Mouse (Mus musculus) layer of hippocampus, postnatal 14 days (tissue): ENCODE data around the gene Jam3. TPM values are rescaled to one million over a fixed set of nuclear protein-coding genes. Genes with fewer than 3 reads are reported as not detected.
A peak's percentile ranks its signal among the peaks of the same experiment; 100 is the strongest.
"Not testable (repeated sequence)": the region's sequence is repeated elsewhere in the genome, so short reads cannot be mapped to it uniquely, and the experiment has no call there.

Experiments
- DNase-seq, 2 experiments: peaks; one replicate each; pipeline ENCODE4 v3.0.0; 2021 to 2022; ENCODE audit warnings: low spot score in 2 of 2, mixed read lengths in 1 of 2
- total RNA-seq, 2 experiments: library from RNA; stranded (reverse); gene quantifications; 2 replicates each; pipeline ENCODE4 v1.2.3; 2021

The Jam3 gene
- total RNA-seq, 2 experiments from 2014 or later: 30.1 to 31.3 TPM

DNA sequence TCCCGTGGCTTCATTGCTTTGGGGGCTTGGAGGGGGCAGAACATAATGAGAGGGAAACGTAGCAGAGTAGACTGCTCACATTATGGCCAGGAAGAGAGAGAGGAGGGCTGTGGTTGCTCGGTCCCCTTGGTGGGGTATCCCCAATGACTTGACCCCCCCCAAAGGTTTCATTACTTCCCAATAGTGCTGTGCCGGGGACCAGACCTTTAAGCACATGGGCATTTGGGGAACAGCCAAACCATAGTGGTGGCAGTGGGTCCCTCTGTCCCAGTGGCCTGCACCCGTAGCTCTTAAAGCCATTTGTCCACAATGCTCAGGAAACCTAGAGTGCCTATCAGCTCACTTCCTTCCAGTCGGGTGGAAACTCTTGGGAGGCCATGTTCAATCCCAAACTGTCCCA lies 17.6 kb upstream of the Jam3 start:
- DNase-seq: no peak

DNA sequence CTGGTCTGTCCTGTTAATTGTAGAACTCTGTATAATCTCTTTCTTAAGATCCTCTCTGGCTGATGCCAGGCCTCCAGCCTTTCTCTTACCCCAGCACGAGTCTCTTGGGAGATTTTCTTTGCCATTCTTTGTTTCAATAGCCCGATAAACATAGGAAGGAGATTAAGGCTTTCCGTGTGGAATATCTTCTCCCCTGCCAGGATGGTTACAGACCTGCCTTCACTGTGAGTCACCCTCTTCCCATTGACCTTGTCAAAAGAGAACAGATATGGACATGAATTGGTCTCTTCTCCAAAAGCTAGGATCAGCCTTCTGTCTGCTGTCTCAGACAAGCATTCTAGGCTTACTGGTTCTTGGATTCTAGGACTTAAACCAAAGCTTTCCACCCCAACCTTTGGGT lies 15.5 kb upstream of the Jam3 start:
- no peak for DNase-seq

DNA sequence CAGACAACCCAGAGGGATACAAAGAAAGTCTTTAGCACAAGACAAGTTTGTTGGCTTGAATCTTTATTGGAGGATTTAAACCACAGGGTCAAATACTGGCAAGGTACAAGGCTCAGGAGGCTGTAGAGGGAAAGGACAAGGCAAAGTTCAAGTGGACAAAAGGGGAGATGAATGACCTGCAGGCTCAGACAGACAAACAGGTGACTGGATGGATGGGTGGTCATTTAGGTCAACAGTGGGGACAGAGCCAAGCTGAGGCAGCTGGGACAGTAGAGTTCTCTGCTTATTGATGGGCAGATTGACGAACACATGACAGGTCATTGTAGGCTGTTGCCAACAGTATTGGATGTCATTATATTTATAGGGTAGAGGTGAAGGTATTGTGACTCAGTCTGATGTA lies 11.8 kb upstream of the Jam3 start:
- no peak for DNase-seq

DNA sequence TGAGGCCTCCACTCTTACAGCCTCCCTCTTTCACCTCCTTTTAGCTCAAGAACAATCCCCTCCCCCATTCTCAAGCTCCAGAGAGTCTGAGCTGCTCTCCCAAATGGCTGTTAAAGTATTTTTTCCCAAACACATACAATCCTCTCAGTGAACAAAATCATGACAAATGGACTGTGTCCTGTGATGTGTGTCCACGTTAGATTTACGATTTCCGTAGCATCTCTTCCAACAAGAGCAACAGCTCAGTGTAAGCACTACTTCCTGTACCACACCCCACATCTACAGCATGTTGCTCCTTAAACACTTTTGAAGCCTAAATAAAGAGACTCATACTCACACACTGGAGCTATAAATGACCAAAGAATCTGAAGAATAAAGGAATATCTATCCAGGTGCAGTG lies 10.4 kb upstream of the Jam3 start:
- DNase-seq: no peak

DNA sequence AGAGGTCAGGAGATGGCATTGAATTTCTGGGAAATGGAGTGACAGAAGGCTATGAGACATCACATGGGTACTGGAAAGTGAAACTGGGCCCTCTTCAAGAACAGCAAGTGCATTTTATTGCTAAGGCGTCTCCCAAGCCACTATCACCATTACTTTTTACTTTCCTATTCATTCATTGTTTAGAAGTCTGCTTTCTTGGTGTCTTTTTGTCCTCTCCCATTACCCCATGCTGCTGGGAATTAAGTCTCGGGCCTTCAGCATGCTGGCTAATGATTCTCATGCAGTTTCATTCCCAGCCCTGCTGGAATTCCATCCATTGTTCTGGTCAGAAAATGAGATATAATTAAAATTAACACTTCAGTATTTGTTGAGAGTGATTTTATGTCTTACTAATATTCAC lies 9.7 kb upstream of the Jam3 start:
- no peak for DNase-seq

DNA sequence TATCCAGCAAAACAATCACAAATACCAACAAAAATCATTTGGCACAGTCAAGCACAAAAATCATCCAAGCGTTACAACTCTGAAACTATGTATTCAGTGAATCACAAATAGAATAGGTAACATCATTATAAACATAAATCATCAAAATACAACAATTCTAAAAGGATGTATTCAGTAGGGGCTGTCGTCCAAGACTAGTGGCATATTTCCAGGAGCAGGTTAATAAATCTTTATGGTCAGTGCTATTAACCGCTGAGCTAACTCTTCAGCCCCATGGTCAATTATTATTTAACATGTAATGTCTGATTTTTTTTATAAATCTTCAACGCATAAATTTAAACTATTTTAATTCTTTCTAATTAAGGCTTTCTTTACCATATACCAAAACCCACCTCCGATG lies 8.4 kb upstream of the Jam3 start:
- not testable (repeated sequence) for DNase-seq

DNA sequence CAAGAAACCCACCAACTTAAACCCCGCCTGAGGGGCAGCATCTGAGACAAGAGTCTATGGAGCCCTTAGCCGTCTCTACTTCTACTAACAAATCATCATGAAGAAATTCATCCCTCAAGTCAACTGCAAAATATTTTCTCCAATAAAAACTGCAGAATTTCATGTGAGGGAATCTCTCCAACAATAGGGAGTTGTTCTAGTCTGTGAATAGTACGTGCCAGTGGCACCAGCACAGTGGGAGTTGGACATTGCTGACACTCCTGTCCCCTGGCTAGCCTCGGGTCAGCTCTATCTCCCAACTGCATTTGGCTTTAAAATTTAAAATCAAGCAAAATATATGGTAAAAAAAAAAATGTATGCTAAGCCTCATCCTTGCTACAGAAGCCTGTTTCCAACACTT lies 1.4 kb downstream of the Jam3 start:
- DNase-seq: no peak

DNA sequence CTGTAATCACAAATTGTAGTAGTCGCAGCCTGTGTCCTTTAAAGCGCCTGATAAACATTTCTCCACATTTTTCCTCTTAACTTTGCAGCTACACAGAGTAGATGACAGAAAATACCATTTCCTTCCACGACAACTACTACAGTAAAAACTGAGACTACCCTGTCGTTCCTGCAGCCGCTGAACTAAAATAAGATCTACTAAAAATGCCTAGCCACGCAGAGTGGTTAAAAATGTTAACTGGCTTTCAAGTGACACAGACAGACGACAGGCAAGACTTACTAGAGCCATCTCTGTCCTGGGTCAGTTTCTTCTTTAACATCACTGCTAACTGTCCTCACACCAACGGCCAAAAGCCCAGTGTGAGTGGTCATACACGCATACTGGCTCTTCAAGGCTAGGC lies 5.4 kb downstream of the Jam3 start:
- no peak for DNase-seq

DNA sequence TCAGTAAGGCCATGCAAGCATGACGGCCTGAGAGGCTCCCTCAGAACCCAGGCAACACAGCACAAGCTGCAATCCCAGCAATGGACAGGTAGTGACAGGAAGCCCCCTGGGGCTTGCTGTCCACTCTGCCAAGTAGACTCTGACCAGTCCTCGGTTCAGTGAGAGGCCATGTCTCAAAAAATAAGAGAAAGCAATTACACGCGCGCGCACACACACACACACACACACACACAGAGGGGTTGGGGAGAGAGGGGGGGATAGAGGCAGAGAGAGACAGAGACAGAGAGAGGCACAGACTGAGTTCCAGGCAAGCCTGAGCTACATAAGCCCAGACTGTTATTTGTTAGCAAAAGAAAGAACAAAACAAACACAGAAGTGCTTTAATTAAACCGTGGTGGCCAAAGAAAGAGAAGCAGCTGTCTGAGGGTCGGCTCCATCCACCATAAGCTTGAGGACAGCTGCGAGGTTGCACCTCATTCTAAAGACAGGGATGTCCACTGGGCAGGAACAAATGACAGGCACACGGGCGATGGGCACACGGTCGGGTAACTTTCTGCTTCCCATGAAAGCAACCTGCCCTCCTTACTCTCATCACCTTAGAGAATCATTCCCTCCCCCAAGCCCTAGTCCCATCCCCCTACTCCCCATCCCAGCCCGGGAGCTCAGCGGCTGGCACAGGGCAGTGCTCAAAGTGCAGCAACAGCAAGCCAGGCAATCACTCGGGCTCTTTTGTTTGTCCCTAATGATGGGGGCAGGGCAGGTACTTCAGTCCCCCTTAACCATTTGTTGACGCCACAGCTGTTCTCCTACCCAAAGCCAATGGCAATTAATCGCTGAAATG lies 6.4 kb downstream of the Jam3 start:
- DNase-seq: no peak

DNA sequence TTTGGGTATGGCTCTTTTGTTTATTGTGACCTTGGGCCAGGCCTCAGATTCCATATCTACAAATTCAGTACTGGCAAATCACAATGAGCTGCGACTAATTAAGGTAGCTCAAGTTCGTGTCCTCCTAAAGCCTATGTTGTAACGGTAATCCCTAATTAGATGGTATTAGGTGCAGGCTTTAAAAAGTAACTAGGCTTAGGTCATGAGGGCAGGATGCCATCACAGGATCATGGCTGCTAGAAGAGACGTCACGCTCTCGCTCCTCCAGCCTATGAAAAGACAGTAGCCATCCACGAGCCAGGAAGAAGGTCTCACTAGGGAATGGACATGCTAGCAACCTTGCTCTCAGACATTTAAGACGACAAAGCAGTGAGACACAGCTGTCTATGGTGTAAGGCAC lies 7.3 kb downstream of the Jam3 start:
- no peak for DNase-seq

DNA sequence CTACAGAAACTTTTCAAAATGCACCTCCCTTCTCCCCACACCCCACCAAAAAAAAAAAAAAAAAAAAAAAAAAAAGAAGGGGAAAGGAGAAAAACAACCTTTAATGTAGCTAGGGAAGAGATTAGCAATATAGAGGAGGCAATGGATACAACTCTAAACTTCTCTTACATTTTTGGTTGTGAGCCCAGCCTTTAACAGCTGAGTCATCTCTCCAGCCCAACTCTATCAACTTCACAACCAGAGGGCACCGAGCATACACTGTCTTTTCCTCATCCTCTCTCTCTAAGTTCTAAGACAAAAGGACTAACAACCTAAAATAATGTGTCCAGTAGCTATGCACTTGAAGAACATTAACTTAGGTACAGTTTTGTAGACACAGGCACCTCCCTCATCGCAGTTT lies 8.4 kb downstream of the Jam3 start:
- DNase-seq: no peak

DNA sequence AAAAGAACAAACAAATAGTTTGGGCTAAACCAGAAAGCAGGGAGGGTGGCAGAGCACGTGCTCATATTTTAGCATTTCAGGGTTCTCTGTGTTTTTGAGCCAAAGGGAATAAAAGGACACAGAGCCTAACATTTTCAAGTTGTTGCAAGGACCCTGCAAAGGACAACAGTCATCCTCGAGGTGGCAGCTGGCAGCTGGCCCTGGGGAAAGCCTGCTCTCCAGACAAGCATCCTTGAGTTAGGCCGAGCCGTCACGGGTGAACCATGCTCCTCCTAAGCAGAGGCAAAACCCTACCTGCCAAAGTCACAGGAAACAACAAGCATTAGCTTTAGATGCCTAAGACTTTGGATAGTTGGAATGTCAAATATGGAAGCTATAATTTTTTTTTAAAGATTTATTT lies 10.2 kb downstream of the Jam3 start:
- DNase-seq: no peak

DNA sequence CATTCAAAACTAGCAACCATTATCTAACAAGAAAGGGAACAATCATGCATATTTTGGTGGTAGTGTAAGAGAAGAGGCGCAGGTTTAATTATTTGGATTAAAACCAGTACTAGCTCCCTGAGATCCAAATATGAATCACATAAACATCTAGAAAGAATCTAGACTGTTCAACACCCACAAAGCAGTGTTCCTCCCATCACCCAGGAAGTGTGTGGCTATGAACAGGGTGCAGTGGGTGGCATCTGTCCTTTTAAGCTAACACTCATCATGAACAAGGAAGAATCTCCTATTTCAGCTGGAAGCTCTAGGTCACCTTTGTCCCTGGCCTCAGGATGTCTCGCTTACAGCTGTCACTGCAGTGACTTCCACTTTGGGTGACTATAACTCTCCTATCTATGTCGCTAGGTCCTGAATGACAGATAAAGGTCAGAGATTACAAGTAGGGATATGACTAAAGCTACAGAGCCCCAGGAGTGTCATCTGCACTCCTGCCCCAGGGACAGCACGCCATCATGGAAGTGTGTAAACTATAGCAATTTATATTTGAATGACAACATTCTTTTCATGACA lies 10.9 kb downstream of the Jam3 start:
- DNase-seq: no peak

DNA sequence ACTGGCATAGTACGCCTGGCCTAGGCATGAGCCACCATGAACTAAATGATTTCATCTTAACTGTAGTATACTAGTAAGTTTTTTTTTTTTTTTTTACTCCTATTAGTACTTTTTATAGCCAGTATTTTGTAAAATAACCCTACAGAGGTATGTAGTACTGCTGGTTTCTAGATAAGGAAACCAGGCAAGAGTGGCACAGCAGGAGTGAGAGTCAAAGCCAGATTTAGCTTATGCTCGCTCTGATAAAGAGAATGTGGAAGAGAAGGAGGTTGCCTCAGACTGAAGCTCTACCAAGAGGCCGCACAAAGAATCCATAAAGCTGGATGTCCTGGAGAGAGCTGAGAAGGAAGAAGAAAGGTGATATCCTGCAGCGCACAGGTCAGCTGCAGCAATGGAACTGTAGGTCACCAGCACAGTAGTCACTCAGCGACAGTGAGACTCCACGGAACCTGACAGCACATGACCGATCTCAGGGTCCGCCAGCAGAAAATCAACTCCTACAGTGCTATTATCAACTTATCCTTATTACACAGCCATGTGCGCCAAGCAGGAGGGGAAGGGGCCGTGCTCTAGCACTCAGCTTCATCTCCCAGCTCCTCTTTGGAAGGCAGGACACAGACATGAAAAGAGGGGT lies 14.7 kb downstream of the Jam3 start:
- DNase-seq: no peak

DNA sequence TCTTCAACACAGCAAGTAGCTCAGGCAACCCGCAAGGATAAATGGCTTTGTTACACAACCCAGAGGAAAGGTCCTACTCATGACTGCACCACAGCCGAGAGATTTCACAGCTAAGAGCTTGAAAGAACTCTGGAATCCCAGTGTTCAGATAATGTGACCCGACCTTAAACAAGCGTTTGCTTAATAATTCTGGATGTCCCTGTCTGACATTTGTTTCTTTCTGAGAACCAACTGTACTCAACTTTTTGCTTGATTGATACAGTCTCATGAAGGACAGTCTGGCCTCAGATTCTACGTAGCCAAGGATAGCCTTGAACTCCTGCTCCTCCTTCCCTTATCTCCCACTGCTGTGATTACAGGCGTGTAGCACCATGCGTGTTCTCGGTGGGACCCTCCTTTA lies 18.6 kb downstream of the Jam3 start:
- DNase-seq: no peak

DNA sequence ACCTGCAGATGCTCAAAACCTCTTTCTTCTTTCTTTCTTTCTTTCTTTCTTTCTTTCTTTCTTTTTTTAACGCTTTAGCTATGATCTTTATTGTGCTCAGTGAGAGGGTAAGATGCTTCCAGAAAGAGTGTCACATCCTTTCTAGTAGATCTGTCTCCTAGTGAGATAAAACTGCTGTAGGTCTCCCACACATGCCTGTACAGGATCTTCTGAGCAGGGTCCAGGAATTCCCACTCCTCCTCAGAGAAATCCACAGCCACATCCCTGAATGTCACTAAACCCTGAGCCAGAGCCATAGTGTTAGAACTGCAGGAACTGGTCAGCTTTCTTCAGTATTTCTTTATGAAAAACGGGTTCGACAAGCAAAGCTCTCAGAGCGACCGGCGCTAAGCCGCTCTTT lies 19.8 kb downstream of the Jam3 start:
- DNase-seq: no peak

DNA sequence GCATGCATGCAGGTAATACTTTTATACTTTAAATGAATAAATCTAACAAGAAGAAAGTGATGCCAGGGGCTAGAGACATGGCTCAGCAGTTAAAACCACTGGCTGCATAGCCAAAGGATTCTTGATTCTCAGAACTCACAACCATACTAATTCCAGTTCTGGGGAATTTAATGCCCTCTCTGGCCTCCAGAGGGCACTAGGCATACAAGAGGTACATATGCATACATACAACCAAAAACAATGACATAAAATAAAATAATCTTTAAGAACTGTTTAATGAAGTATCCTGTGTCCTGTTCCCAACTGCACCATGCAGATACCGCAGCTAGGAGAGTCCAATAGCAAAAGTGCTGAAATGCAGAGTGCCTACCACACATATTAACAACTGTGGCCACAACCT lies 20.8 kb downstream of the Jam3 start:
- DNase-seq: peak in 1 of 2 experiments; percentile 45

DNA sequence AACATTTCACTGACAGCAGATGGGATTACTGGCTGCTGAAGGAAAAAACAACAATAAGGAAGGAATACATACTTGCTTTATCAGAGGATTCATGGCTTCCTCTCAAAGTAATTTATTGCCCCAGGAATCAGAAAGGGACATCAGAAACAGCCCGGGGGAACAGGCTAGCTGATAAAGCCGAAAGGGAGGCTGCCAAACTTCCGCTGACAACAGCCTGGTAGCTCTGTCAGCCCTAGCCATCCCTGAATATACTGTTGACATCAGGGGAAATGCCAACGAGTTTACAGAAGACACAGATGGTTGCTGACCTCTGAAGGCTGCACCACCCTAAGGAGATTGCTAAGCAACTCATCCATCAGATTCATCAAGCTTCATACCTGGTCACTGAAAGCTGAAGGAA lies 26.6 kb downstream of the Jam3 start:
- DNase-seq: no peak

DNA sequence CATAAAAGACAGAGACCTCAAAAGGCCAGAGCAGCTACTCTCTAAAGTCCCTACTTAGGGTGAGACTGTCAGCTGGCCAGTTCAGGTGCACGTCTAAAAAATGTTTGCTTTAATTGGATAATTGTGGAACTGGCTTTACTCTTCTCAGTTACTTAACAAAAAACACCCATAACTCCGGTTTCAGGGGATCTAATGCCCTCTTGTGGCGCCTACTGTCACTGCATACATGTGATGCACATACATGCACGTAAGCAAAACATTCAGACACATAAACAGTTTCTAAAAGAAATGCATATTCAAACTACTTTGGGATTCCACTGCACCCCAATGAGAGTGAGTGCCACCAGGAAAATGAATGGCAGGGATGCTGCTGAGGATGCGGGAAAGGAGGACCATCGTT lies 28.7 kb downstream of the Jam3 start:
- DNase-seq: no peak

DNA sequence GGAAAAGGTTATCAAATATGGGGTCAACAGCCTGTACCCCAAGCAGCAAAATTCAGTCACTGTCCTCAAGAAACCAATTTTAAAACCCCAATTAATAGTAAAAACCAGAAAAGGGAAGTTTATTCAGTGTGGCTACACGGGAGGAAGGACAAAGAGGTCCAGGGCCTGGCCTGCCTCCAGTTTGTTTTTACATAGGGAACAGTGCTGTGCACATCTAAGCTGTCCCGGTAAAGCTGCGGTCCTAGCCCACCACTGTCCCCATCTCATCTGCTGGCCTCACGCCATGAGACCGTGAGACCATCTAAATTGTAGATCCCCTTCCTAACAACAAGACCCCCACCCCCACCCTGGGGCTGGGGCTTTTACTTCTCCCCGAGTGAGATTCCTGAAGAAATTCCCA lies 29.8 kb downstream of the Jam3 start:
- DNase-seq: no peak

DNA sequence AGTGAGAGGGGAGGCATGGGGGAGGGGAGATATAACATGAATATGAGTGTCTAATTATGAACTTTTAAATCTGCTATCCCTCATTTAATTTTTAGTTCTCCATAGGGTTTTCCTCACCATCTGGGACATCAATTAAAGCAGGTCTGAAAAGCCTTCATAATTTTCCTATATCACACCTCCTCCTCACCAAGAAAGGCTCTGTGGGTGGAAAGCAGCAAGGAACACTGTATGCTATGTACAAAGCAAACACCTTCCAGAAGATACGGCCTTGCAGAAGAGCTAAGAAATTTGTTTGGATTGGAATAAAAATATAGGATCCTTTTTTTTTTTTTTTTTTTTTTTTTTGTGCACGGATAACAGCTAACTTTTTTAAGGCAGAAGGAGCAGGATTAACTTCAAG lies 31.3 kb downstream of the Jam3 start:
- DNase-seq: no peak

DNA sequence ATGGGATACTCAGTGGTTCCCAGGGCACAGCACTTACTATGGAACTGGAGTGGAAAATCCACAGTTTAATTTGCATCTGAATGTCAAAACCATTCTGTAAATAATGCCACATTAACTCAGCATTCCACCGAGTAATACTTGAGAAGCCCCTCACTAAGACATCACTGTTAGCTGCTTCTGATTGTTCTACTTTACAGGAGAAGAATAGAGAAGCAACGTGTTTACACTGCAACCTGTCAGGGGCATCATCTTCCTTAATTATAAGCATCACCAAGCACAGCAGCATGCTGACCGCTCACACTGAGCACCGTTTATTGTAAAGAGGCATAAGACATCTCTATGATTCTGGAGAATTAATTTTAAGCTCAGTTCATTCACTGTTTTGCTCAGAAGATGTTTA lies 32.3 kb downstream of the Jam3 start:
- no peak for DNase-seq

DNA sequence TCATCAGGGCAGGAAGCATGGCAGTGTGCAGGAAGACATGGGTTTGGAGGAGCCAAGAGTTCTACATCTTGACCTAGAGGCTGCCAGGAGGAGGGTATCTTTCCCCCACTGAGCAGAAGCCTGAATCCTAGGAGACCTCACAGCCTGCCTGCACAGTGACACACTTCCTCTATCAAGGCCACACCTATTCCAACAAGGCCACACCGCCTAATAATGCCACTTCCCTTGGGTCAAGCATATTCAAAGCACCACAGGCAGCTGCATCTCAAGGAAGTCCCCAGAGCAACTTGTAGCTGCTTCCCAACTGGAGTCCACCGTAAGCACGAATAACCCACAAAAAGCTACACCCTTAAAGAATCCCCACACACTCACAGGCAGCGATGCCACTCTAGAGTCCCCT lies 33.1 kb downstream of the Jam3 start:
- DNase-seq: no peak
